Mouse (Mus musculus): ENCODE measurements around the gene Mvd. TPM values are rescaled to one million over a fixed set of nuclear protein-coding genes. Genes with fewer than 3 reads are reported as not detected.

Mvd gene
- polyA plus RNA-seq, 1 experiment, result 17.0 TPM

- WGBS, result 95% methylated on average over 9 of the region's 9 CpGs
- Histone ChIP-seq H3K4me1 (ENCODE audit: control insufficient read depth, insufficient read depth, insufficient read length) (no peaks in the 10 kb centered on the region), H3K4me3 (ENCODE audit: extremely low read depth, insufficient read depth, insufficient read length) (no peak overlapping the region), H3K27me3 (ENCODE audit: control insufficient read depth, insufficient read depth, low read length) (no peaks in the 10 kb centered on the region), H3K36me3 (ENCODE audit: control insufficient read depth, insufficient read depth, low read length) (peaks cover 48% of the 10 kb centered on the region), H3K27ac (ENCODE audit: insufficient read depth, low read length) (no peak overlapping the region)
- TF ChIP-seq CTCF (IDR thresholded peaks at IDR 0.05; ENCODE audit: extremely low read depth, insufficient read depth, insufficient read length, insufficient replicate concordance) (no peak), POLR2A (IDR thresholded peaks at IDR 0.05; ENCODE audit: low read depth, low read length) (no peak)
- DNase-seq (ENCODE audit: low read depth in 1 of 2, low spot score in 2 of 2), result no peak
These were observed 45.0 kb downstream of the Mvd start for GRCm38 (mm10) chr8:122398186-122398585.

- 92% methylated on average over 6 of the region's 6 CpGs for WGBS
- Histone ChIP-seq H3K27ac (ENCODE audit: insufficient read depth, low read length) (no peak overlapping the region), H3K36me3 (ENCODE audit: control insufficient read depth, insufficient read depth, low read length) (peaks cover 32% of the 10 kb centered on the region), H3K27me3 (ENCODE audit: control insufficient read depth, insufficient read depth, low read length) (no peaks in the 10 kb centered on the region), H3K4me1 (ENCODE audit: control insufficient read depth, insufficient read depth, insufficient read length) (no peaks in the 10 kb centered on the region), H3K4me3 (ENCODE audit: extremely low read depth, insufficient read depth, insufficient read length) (no peak overlapping the region)
- DNase-seq (ENCODE audit: low read depth in 1 of 2, low spot score in 2 of 2), result no peak
- no peak for TF ChIP-seq CTCF (IDR thresholded peaks at IDR 0.05; ENCODE audit: extremely low read depth, insufficient read depth, insufficient read length, insufficient replicate concordance)
- no peak for TF ChIP-seq POLR2A (IDR thresholded peaks at IDR 0.05; ENCODE audit: low read depth, low read length)
These were observed 47.9 kb downstream of the Mvd start for GRCm38 (mm10) chr8:122395291-122395690.

GRCm38 (mm10) chr8:122393717-122394116 lies 49.5 kb downstream of the Mvd start:
- TF ChIP-seq POLR2A (IDR thresholded peaks at IDR 0.05; ENCODE audit: low read depth, low read length), result no peak
- no peak for TF ChIP-seq CTCF (IDR thresholded peaks at IDR 0.05; ENCODE audit: extremely low read depth, insufficient read depth, insufficient read length, insufficient replicate concordance)
- H3K27me3 ChIP-seq (ENCODE audit: control insufficient read depth, insufficient read depth, low read length), result no peaks in the 10 kb centered on the region
- no peaks in the 10 kb centered on the region for H3K4me1 ChIP-seq (ENCODE audit: control insufficient read depth, insufficient read depth, insufficient read length)
- DNase-seq (ENCODE audit: low read depth in 1 of 2, low spot score in 2 of 2), result no peak
- no peak overlapping the region for H3K4me3 ChIP-seq (ENCODE audit: extremely low read depth, insufficient read depth, insufficient read length)
- H3K36me3 ChIP-seq (ENCODE audit: control insufficient read depth, insufficient read depth, low read length), result peaks cover 25% of the 10 kb centered on the region
- no peak overlapping the region for H3K27ac ChIP-seq (ENCODE audit: insufficient read depth, low read length)

- Histone ChIP-seq H3K4me1 (ENCODE audit: control insufficient read depth, insufficient read depth, insufficient read length) (no peaks in the 10 kb centered on the region), H3K27me3 (ENCODE audit: control insufficient read depth, insufficient read depth, low read length) (no peaks in the 10 kb centered on the region), H3K27ac (ENCODE audit: insufficient read depth, low read length) (no peak overlapping the region), H3K36me3 (ENCODE audit: control insufficient read depth, insufficient read depth, low read length) (peaks cover 29% of the 10 kb centered on the region), H3K4me3 (ENCODE audit: extremely low read depth, insufficient read depth, insufficient read length) (no peak overlapping the region)
- 83% methylated on average over 3 of the region's 3 CpGs for WGBS
- no peak for DNase-seq (ENCODE audit: low read depth in 1 of 2, low spot score in 2 of 2)
- no peak for TF ChIP-seq CTCF (IDR thresholded peaks at IDR 0.05; ENCODE audit: extremely low read depth, insufficient read depth, insufficient read length, insufficient replicate concordance)
These were observed 52.5 kb downstream of the Mvd start for GRCm38 (mm10) chr8:122390758-122391157.

- H3K4me1 ChIP-seq (ENCODE audit: control insufficient read depth, insufficient read depth, insufficient read length), result no peaks in the 10 kb centered on the region
- WGBS, result 94% methylated on average over 3 of the region's 3 CpGs
- H3K27me3 ChIP-seq (ENCODE audit: control insufficient read depth, insufficient read depth, low read length), result no peaks in the 10 kb centered on the region
- no peak for TF ChIP-seq CTCF (IDR thresholded peaks at IDR 0.05; ENCODE audit: extremely low read depth, insufficient read depth, insufficient read length, insufficient replicate concordance)
- TF ChIP-seq POLR2A (IDR thresholded peaks at IDR 0.05; ENCODE audit: low read depth, low read length), result no peak
- no peak overlapping the region for H3K27ac ChIP-seq (ENCODE audit: insufficient read depth, low read length)
- H3K4me3 ChIP-seq (ENCODE audit: extremely low read depth, insufficient read depth, insufficient read length), result no peak overlapping the region
- no peak for DNase-seq (ENCODE audit: low read depth in 1 of 2, low spot score in 2 of 2)
- H3K36me3 ChIP-seq (ENCODE audit: control insufficient read depth, insufficient read depth, low read length), result peaks cover 31% of the 10 kb centered on the region
These were observed 53.9 kb downstream of the Mvd start for GRCm38 (mm10) chr8:122389357-122389756.

Other genes starting within 250 kb of the Mvd start
- gene Zfpm1, start 161.3 kb downstream of the Mvd start, polyA plus RNA-seq (2012; rRNA removed), result 73.3 and 113 TPM in 2 replicates
- 0.12 TPM in 1 of 2 replicates, not detected in the other for gene Trhr2, start 82.7 kb downstream of the Mvd start, polyA plus RNA-seq (2012; rRNA removed)
- 29.1 and 30.2 TPM in 2 replicates for gene Zc3h18, start 66.8 kb downstream of the Mvd start, polyA plus RNA-seq (2012; rRNA removed)
- gene Il17c, start 21.4 kb downstream of the Mvd start, polyA plus RNA-seq (2012; rRNA removed), result 0.28 TPM in 1 of 2 replicates, not detected in the other
- gene Cyba, start 10.5 kb downstream of the Mvd start, polyA plus RNA-seq (2012; rRNA removed), result 751 and 823 TPM in 2 replicates
- 3.9 and 6.0 TPM in 2 replicates for gene Snai3, start 17.3 kb upstream of the Mvd start, polyA plus RNA-seq (2012; rRNA removed)
- gene Rnf166, start 32.6 kb upstream of the Mvd start, polyA plus RNA-seq (2012; rRNA removed), result 79.6 and 115 TPM in 2 replicates
- 40.8 and 50.3 TPM in 2 replicates for gene Ctu2, start 32.7 kb upstream of the Mvd start, polyA plus RNA-seq (2012; rRNA removed)
- 96.7 and 117 TPM in 2 replicates for gene Piezo1, start 107.9 kb upstream of the Mvd start, polyA plus RNA-seq (2012; rRNA removed)
- 50.4 and 118 TPM in 2 replicates for gene Cdt1, start 124.6 kb upstream of the Mvd start, polyA plus RNA-seq (2012; rRNA removed)
- gene Aprt, start 133.5 kb upstream of the Mvd start, polyA plus RNA-seq (2012; rRNA removed), result 86.7 and 106 TPM in 2 replicates
- gene Galns, start 168.0 kb upstream of the Mvd start, polyA plus RNA-seq (2012; rRNA removed), result 13.1 and 16.4 TPM in 2 replicates
- 101 and 133 TPM in 2 replicates for gene Trappc2l, start 168.2 kb upstream of the Mvd start, polyA plus RNA-seq (2012; rRNA removed)
- gene Pabpn1l, start 179.3 kb upstream of the Mvd start, polyA plus RNA-seq (2012; rRNA removed), result 0.13 TPM in 1 of 2 replicates, not detected in the other

Measured in spleen, adult 2 months (tissue).